Mouse (Mus musculus) adrenal gland, postnatal 14 days (tissue): ENCODE data around the gene Jmjd6. TPM values are rescaled to one million over a fixed set of nuclear protein-coding genes. Genes with fewer than 3 reads are reported as not detected.
"Not testable (repeated sequence)": the region's sequence is repeated elsewhere in the genome, so short reads cannot be mapped to it uniquely, and the experiment has no call there.

Source experiments
- DNase-seq: peaks from one replicate; pipeline ENCODE4 v3.0.0; 2021; ENCODE audit warnings: mixed read lengths
- total RNA-seq: library from RNA; stranded (reverse); gene quantifications from 2 replicates; pipeline ENCODE4 v1.2.3, GENCODE M21; 2021

Gene Jmjd6
- total RNA-seq, 1 experiment from 2014 or later, result 40.2 TPM

GRCm38 (mm10) chr11:116823885-116824284 is 19.4 kb downstream of the Jmjd6 start:
- not testable (repeated sequence) for DNase-seq

DNA sequence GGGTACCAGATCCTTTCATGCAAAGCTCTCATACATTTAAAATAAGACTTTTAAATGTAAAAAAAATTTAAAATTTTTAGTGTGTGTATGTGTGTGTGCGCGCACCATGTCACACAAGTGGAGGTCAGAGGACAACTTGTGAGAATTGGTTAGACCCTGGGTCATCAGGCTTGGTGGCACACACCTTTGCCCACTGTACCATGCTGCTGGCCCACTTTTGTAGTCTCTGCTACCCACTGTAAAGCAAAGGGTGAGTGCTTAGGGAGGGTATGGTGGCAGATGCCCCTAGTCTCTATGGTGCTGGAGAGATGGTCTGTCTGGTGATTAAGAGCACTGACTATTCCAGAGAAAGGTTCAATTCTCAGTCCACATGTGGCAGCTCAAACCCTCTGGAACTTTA is 20.0 kb downstream of the Jmjd6 start:
- DNase-seq, result no peak

DNA sequence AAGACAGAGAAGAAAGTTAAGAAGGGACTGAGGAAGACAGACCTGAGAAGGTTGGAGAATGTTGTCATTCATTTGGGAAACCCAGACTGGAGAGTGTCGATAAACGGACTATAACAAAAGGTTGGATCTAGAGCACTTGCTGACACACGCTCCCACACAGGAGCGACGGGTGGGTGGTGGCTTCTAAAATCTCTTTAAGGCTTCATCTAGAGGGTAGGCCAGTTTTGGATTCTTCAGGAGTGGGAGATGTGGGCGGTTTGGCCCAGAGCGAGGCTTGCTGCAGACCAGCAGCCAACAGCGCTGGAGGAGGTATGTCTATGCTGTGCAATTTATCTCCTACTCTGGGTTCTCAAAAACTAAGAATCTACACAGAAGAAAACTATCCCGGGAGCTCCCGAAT is 20.6 kb downstream of the Jmjd6 start:
- DNase-seq, result no peak

DNA sequence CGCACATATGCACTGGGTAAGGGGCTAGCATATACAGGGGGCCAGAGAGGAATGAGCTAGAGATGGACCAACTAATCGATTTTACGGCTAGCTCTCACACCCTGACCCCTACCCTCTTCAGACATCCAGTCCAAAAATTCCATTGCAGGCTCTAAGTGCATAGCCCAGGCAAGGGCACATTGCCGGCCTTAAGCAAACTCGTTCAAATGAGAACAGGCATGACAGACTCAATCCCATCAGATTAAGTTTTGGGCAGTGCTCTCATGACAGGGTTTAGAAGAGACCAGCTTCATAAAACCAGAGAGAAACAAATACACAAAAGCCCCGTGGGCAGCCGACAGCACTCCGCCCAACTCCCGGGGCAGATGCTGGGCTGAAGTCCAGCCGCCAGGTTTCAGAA is 21.0 kb downstream of the Jmjd6 start:
- no peak for DNase-seq

GRCm38 (mm10) chr11:116821057-116821940 is 21.9 kb downstream of the Jmjd6 start:
- DNase-seq, result no peak

- DNase-seq, result no peak
Measured at GRCm38 (mm10) chr11:116819932-116820593, 23.2 kb downstream of the Jmjd6 start.

- no peak for DNase-seq
Measured at GRCm38 (mm10) chr11:116818722-116819121, 24.5 kb downstream of the Jmjd6 start.

DNA sequence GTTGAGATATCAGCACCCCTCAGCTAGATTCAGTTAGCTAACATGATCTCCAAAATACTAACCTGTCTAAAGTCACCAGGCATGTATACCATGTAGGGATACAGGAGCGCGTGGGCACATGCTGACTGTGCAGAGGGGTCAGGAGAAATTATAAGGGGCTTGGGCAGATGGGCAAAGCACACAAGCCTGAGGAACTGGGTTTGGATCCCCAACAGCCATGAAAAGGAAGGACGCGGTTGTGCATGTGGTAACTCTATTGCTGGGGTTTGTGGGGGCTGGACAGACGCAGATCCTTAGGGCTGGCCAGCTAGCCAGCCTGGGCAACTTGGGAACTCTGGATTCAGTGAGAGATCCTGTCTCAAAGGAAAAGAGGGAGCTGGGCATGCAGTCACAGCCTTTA is 25.7 kb downstream of the Jmjd6 start:
- DNase-seq, result no peak

GRCm38 (mm10) chr11:116816769-116817168 is 26.5 kb downstream of the Jmjd6 start:
- DNase-seq, result peak; percentile 61

- DNase-seq, result no peak
Measured at GRCm38 (mm10) chr11:116814884-116815415, 28.3 kb downstream of the Jmjd6 start.

DNA sequence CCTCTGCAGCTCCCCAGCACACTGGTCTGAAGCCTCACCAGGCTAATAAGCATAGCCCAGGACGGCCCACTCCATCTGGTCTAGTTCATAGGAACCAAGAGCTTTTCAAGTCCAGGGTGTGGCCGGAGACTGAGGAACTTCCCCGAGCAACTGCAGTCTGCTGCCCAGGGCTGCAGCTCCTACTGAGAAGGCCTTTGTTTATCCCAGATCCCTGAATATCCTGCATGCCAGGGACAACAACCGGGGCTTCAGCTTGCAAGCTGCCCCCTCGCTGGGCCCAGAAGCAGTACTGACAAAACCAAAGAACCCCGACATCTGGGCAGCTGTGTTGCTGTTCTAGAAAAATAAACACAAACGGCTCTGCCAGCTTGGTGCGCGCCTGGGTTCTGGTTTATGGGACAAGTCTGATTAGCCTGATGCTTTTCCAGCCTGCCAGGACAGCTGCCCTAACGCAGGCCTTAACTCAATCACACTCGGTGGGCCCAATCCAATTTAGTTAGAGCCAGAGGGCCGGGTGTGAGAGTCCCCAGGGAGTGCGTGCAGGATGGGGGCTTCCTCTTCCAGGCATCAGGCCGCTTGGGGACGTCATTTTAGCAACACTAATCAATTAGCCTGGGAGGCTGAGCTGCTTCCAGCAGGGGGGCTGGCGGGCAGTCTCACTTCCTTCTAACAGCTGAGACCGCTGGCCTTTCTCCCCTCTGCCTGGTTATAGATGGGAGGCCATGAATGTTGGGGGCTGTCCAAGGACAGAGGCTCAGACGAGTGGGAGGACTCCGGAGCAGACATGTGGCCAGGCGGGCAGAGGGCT is 29.0 kb downstream of the Jmjd6 start:
- DNase-seq, result peak; percentile 70

GRCm38 (mm10) chr11:116813610-116814009 is 29.6 kb downstream of the Jmjd6 start:
- no peak for DNase-seq

- no peak for DNase-seq
Measured at GRCm38 (mm10) chr11:116812793-116813529, 30.3 kb downstream of the Jmjd6 start.

GRCm38 (mm10) chr11:116810983-116811901 is 32.0 kb downstream of the Jmjd6 start:
- peak; percentile 85 for DNase-seq

DNA sequence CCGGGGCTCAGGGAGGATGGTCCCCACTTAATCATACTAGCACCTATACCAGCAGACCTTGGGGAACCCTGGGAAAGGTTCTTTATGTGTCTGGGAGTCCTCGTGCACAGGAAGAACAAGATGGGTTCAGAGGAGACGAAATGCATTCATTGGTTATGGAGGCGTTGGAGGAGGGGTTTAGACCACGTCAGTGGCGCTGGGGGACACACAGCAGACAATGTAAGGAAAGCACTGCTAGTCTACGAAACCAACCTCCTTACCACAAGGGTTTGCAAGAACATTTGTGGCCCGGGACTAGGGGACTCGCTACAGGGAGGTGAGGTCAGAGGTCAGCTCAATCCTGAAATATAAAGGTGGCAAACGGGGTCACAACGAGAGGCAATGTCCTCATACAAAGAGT is 32.7 kb downstream of the Jmjd6 start:
- DNase-seq, result no peak

GRCm38 (mm10) chr11:116809520-116809919 is 33.7 kb downstream of the Jmjd6 start:
- no peak for DNase-seq

DNA sequence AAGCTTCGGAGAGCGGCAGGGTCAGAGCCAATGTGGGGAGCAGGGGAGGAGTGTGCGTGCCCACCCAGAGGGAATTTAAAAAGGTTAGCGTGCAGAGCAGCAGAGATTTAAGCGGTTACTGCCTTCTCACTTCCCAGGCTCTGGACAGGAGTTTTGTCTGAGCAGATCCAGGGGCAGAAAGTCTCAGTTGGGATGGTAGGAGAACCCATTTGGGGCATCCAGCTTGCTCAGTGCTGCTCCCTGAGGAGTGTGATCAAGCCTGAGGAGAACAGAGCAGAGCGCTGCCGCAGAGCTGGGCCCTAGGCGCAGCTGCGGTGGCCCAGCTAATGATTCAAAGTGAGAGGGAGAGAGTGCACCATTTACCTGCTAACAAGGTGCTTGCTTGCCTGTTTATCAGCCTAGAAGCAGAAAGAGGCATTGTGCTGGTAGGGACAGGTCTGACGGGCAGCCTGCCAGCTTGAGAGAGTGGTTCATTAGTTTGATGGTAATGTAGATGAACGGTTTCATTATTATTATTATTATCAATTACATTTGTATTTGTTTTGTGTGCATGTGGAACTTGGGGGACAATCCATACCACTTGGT is 34.3 kb downstream of the Jmjd6 start:
- no peak for DNase-seq

DNA sequence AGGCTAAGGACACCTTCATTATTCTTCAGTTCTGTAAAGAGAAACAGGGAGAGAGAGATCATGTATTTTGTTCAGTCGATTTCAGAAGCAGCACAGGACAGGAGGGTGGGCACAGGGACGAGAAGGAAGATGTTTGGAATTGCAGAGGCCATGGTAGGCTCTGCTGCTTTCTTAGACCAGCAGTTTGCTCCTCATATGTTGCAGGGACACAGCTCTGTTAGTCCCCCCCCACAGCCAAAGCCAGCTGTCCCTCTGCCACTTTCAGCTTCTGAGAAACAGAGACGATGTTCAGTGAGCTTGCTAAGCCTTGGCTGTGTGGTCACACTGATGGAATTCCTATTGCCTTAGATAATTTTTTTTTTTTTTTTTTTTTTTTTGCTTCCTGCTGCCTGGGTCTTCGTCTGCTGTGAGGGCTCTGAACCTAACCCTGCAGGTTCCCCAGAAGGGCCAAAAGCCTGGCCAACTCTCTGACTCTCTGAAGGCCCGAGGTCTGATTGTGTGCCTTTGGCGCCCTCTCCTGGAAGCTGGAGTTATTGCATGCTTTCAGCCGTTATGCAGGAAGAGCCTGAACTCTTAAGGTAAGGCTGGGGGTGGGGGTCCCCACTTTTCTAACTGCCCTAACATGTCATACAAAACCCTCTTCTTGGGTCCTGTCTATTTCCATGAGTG is 35.2 kb downstream of the Jmjd6 start:
- DNase-seq, result peak; percentile 91

GRCm38 (mm10) chr11:116807526-116807925 is 35.7 kb downstream of the Jmjd6 start:
- DNase-seq, result no peak

GRCm38 (mm10) chr11:116807116-116807515 is 36.1 kb downstream of the Jmjd6 start:
- DNase-seq, result no peak
